Mouse (Mus musculus): ENCODE measurements around the gene Acadm.

- no peak for TF ChIP-seq GATA1 (IDR thresholded peaks at IDR 0.05; ENCODE audit: low read length)
- TF ChIP-seq TAL1 (IDR thresholded peaks at IDR 0.05; ENCODE audit: low read length), result no peak
Measured at GRCm38 (mm10) chr3:153948176-153948575, 3.7 kb upstream of the Acadm start.

Measured in erythroblast, embryonic 14.5 days (primary cell).